Mouse (Mus musculus) ovary, adult 10 weeks (tissue): ENCODE results near the gene Ano9. TPM values are rescaled to one million over a fixed set of nuclear protein-coding genes. Genes with fewer than 3 reads are reported as not detected.

Source experiments
- polyA plus RNA-seq: library from polyadenylated mRNA; stranded (reverse); fragments of 350-450 nt; fragmentation: Illumina TruSeq; extraction: RNeasy Lipid Tissue Mini Kit (QIAGEN cat#74804); gene quantifications from one replicate; pipeline ENCODE4 v1.2.3, GENCODE M21; 2014

The Ano9 gene
- polyA plus RNA-seq: not detected

DNA sequence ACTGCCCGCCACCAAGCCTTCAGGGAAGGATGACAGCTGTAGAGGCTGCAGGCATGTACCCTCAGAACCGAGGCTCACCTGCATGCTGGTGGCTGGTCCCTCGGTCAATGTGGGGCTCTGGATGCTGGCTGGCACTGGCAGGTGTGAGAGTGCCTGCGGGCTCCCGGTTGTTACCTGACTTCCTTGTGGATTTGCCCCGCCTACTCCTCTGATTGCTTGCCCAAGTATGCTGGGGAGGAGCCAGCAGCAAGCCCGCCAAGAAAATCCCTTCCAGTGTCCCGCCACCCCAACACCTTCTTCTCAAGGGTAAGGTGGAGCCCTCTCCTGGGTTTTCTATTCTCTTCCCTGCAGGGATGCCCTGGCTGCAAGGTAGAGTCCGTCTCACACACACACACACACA, at the start of gene Ano9:
Ano9 (minus strand) TSS at position 171 of the 400 bp plus-strand sequence.

DNA sequence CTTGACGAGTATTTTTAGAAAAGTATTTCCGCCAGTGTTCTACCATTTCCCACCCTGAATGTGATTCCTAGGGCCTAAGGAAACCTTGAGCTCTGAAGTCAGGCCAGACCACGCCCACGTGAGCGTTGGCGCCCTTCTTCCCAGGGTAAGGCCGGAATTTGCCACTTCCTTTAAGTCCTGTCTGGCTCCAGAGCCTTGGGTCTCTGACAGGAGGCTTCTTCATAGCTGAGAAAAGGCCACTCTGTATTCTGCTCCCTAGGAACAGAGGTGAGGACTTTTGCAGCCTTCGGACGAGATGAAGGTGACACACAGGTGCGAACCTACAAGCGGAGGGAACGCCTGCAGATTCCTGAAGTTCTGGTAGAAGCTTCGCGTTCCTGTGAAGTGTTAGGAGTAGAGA, 4.6 kb upstream of the Ano9 start, which contains the start of gene Ptdss2:
Ptdss2 (plus strand) TSS at position 138 of the 400 bp plus-strand sequence.

DNA sequence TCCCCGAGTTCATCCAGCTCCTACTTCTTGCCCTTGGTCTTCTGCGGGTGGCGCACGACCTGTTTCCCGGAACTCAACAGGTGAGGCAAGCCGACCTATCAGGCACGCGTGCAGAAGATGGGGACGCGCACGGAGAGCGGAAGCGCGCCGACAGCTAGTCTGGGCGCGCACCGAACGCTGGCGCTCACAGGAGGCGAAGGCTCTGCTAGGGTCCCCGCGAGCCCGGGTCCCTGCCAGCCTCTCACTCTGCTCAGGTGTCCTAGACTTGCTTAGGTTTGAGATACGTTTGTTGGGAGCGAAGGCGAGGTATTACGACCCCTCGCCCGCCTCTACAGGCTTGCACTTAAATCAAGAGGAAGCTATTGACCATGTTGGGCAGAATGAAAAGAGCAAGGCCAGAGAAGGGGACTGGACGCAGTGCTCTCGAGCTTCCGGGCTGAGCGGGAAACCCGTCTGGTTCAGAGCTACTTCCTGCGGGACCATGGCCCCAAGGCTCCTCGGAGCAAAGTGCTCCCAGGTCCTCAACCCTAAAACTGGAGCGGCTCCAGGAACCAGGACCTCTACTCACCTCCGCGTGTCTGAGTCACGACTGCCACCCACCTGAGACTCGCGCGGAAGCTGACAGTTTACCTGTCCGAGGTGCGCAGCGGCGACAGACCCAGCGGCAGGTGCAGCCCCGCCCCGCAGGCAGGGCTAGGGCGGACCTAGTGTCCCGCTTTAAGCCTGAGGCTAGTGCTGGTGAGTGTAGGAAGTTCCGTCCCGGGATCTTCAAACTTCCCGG, 17.5 kb downstream of the Ano9 start, which contains the start of gene Sigirr:
Sigirr (minus strand) TSS at position 662 of the 781 bp plus-strand sequence.

DNA sequence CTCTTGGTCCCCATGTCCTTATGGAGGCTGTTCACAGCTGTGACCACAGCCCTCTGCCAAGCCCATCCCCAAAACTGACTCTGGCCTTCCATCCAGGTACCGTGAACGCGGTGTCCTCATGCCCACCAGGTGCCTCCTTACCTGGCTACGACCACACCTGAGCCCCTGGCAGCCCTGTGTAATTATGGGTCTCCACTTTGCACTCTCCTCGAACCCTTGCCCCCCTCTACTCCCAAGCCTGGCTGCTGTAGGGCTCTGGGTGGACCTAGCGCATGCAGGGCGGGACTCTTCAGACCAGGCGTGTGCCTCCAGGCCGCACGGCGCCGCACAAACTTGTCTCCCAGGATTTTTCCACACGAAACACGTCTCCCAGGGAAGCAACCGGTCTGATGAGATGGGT, 39.8 kb downstream of the Ano9 start, which contains the start of gene Pkp3:
Pkp3 (plus strand) TSS at position 378 of the 400 bp plus-strand sequence.

DNA sequence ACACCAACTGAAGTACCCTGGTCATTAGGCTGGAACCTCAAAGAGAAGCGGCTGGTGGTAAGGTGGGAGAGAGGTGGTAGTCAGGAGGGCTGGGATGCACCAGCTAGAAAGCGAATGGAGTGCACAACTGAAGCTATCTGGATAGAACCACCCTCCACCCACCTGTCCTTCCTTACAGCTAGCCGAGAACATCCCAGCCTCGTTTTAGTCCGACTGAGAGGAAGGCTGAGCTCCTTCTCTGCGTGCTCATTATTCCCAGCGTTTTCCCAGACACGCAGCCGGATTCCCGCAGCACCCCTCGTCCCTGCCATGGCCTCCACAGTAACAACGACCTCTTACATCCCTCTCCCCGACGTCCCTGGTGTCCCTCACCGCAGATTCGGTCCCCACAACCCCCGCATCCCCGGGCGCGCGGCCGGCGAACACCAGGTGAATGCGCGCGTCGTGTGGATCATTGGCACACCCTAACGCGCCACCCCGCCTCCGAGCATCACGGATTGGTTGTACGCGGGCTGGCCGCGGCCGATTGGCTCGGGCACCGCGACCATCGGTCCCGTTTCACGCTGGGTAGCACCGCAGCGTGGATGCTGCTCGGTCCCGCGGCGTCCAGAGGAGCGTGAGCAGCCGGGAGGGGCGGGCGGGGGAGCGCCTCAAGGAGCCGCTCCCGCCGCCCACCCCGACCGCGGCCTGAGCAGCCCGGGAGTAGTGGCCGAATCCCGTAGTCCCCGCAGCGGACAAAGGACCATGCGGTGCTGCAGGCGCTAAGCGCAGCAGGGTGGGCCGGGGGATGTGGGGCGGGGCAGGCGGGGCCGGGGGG, 57.0 kb downstream of the Ano9 start, which contains the start of gene B4galnt4:
B4galnt4 (plus strand) TSS at position 679 of the 817 bp plus-strand sequence.

Other genes starting within 250 kb of the Ano9 start
- 107 TPM for gene Psmd13, start 235.8 kb downstream of the Ano9 start, polyA plus RNA-seq
- 1.9 TPM for gene Sirt3, start 235.5 kb downstream of the Ano9 start, polyA plus RNA-seq
- gene Cox8b, start 217.4 kb downstream of the Ano9 start, polyA plus RNA-seq: not detected
- gene Nlrp6, start 196.9 kb downstream of the Ano9 start, polyA plus RNA-seq: not detected
- gene Pgghg, start 176.4 kb downstream of the Ano9 start, polyA plus RNA-seq: 1.5 TPM
- gene Ifitm5, start 167.5 kb downstream of the Ano9 start, polyA plus RNA-seq: not detected
- gene Gm45717, start 161.9 kb downstream of the Ano9 start, polyA plus RNA-seq: not detected
- gene Ifitm2, start 161.8 kb downstream of the Ano9 start, polyA plus RNA-seq: 100 TPM
- gene Ifitm1, start 150.6 kb downstream of the Ano9 start, polyA plus RNA-seq: 17.8 TPM
- 13.0 TPM for gene Ifitm3, start 107.0 kb downstream of the Ano9 start, polyA plus RNA-seq
- gene Ifitm6, start 99.9 kb downstream of the Ano9 start, polyA plus RNA-seq: 3.7 TPM
- gene Gm17387, start 88.7 kb downstream of the Ano9 start, polyA plus RNA-seq: not detected
- not detected for gene B4galnt4, start 56.7 kb downstream of the Ano9 start, polyA plus RNA-seq
- gene Pkp3, start 39.6 kb downstream of the Ano9 start, polyA plus RNA-seq: not detected
- not detected for gene Sigirr, start 17.2 kb downstream of the Ano9 start, polyA plus RNA-seq
- gene Ptdss2, start 4.6 kb upstream of the Ano9 start, polyA plus RNA-seq: 21.8 TPM
- gene Rnh1, start 55.1 kb upstream of the Ano9 start, polyA plus RNA-seq: 1.00 TPM
- 3.6 TPM for gene Hras, start 76.2 kb upstream of the Ano9 start, polyA plus RNA-seq
- gene Lrrc56, start 76.4 kb upstream of the Ano9 start, polyA plus RNA-seq: 0.77 TPM
- not detected for gene Lmntd2, start 96.3 kb upstream of the Ano9 start, polyA plus RNA-seq
- gene Rassf7, start 98.1 kb upstream of the Ano9 start, polyA plus RNA-seq: 0.80 TPM
- 26.7 TPM for gene Phrf1, start 111.0 kb upstream of the Ano9 start, polyA plus RNA-seq
- 7.9 TPM for gene Irf7, start 148.7 kb upstream of the Ano9 start, polyA plus RNA-seq
- 1.1 TPM for gene Cdhr5, start 159.0 kb upstream of the Ano9 start, polyA plus RNA-seq
- not detected for gene Sct, start 161.3 kb upstream of the Ano9 start, polyA plus RNA-seq
- gene Drd4, start 174.2 kb upstream of the Ano9 start, polyA plus RNA-seq: not detected
- gene Deaf1, start 209.9 kb upstream of the Ano9 start, polyA plus RNA-seq: 1.5 TPM
- gene Tmem80, start 209.9 kb upstream of the Ano9 start, polyA plus RNA-seq: 9.4 TPM
- not detected for gene Eps8l2, start 221.1 kb upstream of the Ano9 start, polyA plus RNA-seq